Mouse (Mus musculus): ENCODE measurements around the gene Rrp36. TPM values are rescaled to one million over a fixed set of nuclear protein-coding genes. Genes with fewer than 3 reads are reported as not detected.
A peak's percentile ranks its signal among the peaks of the same experiment; 100 is the strongest.

The Rrp36 gene
- total RNA-seq, 2 experiments from 2014 or later, result 19.0 to 22.7 TPM

DNA sequence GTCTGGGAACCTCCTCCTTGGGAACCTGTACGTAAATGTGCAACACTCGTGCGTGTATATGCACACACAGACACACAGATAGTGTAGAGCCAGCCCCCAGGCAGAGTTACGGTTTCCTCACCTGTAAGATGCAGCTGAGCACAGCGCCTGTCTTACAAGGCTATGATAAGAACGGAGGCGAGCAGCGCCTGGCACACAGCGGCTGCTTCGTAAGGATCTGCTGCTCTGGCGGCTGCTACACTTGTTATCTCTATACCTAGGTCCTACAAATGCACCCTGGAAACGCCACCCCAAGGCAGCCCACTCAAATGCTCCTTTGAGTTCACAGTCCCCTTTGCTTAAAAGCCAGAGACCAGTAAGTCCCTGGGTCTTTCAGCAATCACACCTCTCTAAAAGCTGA is 16.5 kb upstream of the Rrp36 start:
- intact Hi-C loops (cut with DNase I), result no loop called here
- no peak for DNase-seq

DNA sequence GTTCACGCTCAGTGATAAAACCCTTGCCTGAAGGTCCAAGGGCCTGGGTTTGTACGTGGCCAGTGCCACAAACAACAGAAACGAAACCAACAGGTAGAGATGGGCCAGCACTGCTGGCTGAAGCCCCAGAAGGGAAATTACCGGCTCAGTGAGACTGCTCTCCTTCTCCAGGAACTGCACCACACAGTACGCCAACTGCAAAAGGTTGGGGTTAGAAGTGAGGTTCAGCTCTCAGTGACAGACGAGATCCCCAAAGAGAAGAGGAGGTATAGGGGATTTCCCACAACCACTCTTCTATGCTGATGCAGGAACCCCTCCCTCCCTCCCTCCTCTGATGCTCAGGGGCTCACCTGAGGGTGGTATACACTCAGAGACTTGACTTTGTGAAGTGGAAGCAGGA is 11.8 kb upstream of the Rrp36 start:
- DNase-seq, result no peak
- intact Hi-C loops (cut with DNase I), result no loop called here

DNA sequence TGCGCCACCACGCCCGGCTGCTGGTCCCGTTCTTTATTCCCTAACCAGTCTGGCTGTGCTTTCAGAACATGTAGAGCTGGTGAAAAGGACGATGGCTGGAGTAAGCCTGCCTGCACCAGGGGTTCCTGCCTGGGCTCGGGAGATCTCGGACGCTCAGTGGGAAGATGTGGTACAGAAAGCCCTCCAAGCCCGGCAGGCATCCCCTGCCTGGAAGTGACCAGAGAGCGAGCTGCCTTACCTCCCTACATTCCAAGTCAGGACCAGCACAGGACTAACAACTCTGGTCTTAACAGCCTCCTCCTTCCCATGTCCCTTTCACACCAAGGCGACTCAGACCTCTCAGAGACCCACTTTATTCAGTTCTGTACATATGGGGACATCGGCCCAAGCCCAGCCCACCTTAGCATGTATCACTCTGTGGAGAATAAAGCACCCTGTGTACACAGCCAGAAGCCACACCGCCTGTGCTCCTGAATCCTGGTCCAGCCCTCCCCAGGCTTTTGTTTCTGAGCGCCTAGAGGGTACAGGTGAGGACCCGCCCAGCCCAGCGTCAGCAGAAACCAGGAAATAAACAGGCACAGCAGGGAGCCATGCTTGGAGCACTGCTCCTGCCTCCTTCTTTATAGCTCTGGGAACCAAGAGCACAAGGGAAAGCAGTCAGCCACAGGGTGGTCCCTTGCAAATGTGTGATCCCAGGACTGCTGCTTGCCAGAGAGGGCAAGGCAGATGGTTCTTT is 8.7 kb upstream of the Rrp36 start:
- DNase-seq, result no peak
- intact Hi-C loops (cut with DNase I), result no loop called here

DNA sequence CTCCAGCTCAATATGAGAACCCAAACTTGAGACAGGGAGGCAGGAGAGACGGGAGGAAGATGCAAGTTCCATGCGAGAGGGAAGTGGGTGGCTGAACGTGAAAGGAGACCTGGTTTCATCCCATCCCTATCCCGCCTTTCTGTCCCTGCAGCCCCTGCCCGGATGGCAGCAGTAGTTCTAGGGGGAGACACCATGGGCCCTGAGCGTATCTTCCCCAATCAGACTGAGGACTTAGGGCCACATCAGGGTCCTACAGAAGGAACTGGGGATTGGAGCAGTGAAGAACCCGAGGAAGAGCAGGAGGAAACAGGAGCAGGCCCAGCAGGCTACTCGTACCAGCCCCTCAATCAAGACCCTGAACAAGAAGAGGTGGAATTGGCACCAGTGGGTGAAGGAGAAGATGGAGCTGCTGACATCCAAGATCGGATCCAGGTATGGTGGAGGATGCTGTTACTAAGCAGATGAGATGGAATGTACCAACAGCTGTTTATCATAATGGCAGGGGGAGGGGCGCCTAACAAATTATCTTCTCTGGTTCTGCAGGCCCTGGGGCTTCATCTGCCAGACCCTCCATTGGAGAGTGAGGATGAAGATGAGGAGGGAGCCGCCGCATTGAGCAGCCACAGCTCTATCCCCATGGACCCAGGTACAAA is 7.4 kb upstream of the Rrp36 start:
- intact Hi-C loops (cut with DNase I), result no loop called here
- no peak for DNase-seq

DNA sequence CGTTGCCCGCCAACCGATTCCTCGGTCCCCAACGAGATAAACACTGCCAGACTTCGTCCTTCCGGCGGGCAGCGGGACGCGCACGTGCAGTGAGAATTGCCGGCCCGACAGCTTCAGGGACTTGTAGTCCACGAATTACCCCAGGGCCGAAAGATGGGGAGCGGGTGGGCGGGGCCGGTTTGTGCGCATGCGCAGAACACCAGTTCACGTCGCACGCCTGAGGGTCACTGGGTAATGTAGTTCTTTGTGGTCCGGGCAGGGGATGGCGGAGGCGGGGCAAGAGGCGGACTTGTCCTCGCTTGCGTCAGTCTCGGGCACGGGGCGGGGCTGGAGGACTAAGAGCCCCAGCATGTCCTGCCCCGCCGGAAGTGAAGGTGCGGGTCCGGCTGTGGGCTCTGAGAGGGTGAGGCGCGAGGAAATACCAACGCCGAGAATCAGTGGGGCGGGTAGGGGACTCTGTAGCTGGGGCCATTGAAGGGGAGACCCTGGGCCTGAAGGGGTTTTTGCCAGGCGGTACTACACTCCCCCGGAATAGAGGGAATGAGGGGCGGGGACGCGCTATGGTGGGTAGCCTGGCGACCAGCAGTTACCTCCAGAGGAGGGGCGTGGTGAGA is 6.7 kb upstream of the Rrp36 start, which contains the start of gene Klhdc3:
TSS of gene Klhdc3 (minus strand) at position 155 of the 614 bp plus-strand sequence.
- intact Hi-C loops (cut with DNase I), result no loop called here

DNA sequence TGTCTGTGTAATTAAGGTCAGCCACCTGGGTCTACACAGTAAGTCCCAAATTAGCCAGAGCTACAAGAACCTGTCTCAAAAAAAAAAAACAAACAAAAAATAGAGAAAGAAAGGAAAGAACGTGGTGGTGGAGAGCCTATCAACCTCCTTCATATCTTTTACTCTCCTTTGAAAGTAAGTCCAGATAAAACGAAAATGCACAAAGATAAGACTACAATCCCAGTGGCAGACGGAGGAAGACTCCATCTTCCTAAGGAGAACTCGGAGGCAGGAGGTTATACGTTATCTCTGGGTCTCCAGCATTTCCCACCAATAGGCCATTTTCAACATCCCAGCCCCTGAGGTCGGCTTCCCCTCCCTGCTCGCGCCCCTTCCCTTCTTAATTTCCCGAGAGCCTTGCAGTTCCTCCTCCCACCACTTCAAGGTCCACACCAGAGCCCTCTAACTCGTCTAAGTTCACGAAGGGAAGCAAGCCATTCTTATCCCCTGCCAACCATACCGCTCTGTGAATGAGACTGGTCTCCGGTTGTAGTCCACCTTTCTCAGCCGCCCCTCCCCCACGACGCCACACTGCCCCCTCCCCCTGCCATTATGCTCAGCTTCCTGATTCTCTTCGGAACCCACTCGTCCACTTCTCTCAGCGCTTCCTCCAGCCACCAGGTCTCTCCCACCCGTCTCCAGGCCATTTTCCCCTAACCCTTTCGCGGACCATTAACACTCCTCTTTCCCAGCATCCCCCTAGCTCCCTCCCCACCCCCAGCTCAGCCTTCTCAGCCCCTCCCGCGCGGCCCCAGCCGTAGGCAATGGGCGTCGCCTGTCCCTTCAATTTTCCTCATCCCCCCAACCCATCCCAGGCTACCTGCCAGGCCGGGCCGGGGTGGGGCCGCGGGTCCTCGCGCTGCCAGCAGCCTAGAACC is 5.9 kb upstream of the Rrp36 start:
- DNase-seq, result peak; percentile 69
- intact Hi-C loops (cut with DNase I), result no loop called here

More for the DNA sequence above, 6.7 kb upstream of the Rrp36 start, which contains the start of gene Klhdc3:
- DNase-seq, result peak; percentile 100

DNA sequence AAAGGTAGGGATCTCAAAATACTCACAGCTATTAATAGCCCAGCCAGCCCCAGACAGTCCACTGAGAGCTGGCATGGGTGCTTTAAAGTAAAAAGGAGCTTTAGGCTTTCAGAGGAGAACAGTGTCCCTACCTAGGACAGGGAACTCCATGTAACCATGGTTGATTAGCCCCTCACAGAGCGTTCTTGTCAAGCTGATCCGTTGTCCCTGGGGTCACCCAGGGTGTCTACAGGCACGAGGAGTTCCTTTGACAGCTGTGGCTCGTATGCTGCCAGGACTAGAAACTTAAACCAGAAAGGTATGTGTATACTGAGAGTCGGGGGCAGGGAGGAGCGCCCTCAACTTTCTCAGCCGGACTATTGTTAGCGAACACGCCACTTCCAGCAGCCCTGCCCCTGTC is 4.8 kb upstream of the Rrp36 start:
- intact Hi-C loops (cut with DNase I), result no loop called here

DNA sequence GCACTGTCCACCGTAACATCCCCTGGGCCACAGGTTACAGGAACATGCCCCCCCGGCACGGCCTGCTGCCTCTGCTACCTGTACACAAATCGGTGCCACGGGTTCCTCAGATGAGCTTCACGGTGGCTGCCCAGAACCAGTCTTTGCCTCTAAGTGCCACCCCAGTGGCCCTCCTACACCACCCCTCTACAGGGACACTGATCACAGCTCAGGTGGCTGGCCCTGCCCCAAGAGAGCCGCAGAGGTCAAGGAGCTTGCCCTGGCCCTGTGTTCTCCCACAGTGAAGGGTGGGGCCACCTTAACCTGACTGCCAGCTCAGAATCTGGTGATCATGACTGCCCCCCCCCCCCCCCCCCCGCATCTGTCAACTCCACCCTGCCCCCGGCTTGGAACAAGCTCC is 4.3 kb upstream of the Rrp36 start, which contains the start of gene Mea1:
TSS of gene Mea1 (plus strand) at position 378 of the 400 bp plus-strand sequence.
- DNase-seq, result no peak
- intact Hi-C loops (cut with DNase I), result no loop called here

More for the DNA sequence above, 4.8 kb upstream of the Rrp36 start:
- no peak for DNase-seq

DNA sequence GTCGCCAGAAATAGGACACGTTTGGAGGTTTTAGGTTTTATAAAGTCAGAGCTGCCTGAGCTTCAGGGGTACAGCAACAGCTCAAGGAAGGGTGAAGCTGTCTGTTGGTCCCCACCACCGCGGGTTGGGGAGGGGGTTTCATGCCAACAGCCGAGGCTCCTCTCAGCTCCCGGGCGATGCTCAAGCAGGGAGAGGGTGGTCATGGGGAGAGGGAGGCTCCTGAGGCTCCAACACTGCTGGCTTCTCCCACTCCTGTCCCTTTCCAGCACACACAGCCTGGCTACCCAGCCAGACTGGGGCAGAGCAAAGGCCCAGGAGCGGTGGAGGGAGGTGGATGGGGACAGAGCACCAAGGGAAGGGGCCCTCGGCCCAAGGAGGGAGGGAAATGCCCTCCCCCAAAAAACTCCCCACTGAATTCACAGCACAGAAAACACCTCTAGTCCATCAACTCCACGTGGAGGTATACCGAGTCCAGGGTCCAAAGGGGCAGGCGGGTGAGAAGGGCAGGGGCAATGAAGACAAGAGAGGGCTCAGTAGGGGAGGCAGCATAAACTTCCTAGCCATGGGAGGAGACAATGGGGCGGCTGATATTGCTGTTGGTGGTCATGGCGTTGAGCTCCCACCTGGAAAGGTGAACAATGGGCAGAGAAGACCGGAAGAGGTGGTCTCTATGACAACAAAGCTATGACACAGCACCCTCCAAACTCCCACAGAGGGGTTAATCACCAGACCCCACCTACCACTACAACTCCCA is 555 bp upstream of the Rrp36 start:
- intact Hi-C loops (cut with DNase I), result no loop called here
- DNase-seq, result no peak

DNA sequence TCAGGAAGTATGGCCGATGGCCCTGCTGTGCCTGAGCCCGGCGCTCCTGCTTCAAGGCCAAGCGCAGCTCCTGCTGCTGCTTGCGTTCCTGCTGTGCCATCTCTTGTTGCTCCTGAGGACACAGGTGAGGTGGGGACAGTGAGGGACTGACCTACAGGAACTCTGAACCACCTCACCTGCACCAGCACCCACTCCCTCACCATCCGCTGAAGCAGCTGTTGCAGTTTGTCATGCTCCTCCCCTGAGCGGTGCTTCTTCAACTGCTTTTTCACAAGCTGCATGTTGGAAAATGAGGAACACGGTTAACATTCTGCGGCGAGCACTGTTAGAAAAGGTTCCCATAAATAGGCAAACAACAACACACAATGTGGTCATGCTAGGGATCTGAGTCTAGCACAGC is 4.2 kb downstream of the Rrp36 start:
- no peak for DNase-seq
- intact Hi-C loops (cut with DNase I), result no loop called here

DNA sequence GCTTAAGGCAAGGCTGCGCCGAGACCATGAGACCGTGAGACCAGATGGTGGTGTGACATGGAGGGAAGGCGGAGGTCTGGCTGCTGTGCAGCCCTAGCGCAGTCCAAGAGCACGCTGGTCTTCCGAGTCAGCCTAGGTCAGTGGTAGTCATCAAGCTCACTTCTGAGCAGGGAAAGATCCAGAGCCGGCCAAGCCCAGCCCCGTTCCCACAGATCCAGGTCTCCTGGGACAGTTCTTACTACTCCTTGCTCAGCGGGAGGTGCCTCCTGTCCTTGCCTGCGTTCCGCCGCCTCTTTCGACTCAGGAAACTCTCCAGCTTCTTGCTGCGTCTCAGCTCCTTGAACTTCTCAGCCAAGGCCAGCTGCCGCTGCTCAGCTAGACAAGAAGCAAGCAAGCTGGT is 6.4 kb downstream of the Rrp36 start:
- intact Hi-C loops (cut with DNase I), result no loop called here
- DNase-seq, result no peak

DNA sequence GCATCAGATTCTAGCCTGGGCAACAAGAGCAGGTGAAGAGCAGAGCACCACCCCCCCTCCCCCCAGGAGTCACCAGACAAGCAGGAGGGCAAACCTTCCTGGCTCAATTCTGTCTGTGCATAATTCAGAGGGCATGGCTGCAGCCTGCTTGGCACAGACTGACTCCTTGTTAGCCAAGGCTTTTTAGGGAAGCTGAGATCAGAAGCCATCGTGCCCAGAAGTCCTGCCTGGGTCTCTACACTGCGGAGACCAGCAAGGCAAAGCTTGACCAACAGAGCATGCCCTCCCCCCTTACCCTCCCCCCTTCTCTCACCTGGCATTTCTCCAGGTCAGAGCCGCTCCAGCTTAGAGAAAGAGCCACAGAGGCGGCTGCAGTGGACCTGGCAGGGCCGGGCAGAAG is 11.4 kb downstream of the Rrp36 start:
- DNase-seq, result peak; percentile 51
- intact Hi-C loops (cut with DNase I), result no loop called here

DNA sequence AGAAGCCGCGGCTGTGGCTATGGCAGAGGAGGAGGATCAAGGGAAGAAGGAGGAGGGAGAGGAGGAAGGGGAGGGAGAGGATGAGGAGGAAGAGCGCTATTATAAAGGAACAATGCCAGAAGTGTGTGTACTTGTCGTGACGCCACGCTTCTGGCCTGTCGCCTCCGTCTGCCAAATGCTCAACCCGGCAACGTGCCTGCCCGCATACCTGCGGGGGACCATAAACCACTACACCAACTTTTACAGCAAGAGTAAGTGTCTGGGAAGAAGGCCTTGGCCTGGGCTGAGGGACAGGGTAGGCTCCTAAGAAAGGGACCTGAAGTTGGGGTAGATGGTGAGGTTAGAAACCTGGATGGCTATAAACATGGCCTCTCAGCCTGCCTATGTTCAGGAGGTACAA is 12.2 kb downstream of the Rrp36 start:
- intact Hi-C loops (cut with DNase I), result no loop called here
- DNase-seq, result no peak

DNA sequence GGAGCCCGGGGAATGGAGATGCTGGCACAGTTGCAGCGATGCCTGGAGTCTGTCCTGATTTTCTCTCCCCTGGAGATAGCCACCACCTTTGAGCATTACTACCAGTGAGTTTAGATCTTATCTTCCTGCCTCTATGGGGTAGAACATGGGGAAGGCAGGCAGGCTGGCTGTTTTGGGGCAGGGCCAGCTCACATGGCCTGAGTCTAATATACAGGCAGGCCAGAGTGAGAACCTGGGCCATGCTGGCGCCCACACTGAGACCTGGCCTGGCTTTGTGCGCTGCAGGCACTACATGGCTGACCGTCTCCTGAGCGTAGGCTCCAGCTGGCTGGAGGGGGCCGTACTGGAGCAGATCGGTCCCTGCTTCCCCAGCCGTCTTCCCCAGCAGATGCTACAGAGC is 12.8 kb downstream of the Rrp36 start:
- intact Hi-C loops (cut with DNase I), result no loop called here
- DNase-seq, result no peak

DNA sequence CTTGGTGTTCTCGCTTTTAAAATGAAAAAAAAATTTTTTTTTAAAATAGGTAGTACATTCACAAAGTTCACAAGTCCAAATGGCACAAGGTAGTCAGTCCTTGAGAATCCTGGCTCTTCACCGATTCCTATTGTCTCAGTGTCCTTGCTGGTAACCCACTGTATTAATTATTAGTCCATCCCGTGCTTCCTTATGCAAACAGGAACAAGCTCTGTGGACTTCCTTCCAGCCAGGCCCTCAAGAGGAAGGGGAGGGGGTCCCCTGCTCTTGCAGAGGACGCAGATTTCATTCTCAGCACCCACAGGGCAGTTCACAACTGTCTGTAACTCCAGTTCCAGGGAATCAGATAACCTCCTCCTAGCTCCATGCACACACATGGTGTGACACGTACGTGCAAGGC is 18.1 kb downstream of the Rrp36 start:
- intact Hi-C loops (cut with DNase I), result no loop called here
- no peak for DNase-seq

DNA sequence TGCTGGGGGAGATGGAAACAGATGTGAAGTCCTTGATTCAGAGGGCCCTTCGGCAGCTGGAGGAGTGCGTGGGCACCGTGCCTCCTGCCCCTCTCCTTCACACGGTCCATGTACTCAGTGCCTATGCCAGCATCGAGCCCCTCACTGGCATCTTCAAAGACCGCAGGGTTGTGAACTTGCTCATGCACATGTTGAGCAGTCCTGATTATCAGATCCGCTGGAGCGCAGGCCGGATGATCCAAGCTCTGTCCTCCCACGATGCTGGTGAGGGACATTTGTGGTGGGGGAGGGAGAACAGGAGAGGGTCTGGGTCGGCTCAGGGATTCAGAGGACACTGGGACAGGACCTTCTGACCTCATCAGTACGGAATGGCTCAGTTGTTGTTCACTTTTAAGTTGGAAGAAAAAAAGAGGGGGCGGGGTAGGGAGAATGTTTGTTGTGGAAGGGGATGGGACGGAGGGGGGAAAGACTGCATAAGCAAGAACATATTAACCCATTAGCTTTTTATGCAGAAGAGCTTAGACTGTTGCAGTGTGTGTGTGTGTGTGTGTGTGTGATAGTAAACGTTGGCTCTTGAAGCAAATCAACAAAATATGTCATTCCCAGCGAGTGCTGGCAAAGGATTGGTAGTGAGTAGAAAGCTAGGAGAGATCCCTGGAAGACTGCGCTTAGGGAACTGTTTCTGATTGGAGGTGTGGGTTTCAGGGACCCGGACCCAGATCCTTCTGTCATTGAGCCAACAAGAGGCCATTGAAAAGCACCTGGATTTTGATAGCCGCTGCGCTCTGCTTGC is 22.2 kb downstream of the Rrp36 start:
- intact Hi-C loops (cut with DNase I), result no loop called here
- no peak for DNase-seq

DNA sequence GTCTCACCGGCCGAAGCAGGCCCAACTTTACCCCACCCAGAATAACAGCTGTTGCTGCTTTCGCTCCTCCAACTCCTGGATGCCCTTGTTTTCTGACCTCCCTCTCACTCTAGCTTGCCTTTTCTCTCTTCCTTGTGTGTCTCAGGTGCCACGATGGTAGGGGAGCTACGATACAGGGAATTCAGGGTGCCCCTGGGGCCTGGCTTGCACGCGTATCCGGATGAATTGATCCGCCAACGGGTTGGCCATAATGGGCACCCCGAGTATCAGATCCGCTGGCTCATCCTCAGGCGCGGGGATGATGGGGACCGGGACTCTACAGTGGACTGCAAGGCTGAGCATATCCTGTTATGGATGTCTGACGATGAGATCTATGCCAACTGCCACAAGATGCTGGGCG is 22.9 kb downstream of the Rrp36 start:
- intact Hi-C loops (cut with DNase I), result no loop called here
- no peak for DNase-seq

DNA sequence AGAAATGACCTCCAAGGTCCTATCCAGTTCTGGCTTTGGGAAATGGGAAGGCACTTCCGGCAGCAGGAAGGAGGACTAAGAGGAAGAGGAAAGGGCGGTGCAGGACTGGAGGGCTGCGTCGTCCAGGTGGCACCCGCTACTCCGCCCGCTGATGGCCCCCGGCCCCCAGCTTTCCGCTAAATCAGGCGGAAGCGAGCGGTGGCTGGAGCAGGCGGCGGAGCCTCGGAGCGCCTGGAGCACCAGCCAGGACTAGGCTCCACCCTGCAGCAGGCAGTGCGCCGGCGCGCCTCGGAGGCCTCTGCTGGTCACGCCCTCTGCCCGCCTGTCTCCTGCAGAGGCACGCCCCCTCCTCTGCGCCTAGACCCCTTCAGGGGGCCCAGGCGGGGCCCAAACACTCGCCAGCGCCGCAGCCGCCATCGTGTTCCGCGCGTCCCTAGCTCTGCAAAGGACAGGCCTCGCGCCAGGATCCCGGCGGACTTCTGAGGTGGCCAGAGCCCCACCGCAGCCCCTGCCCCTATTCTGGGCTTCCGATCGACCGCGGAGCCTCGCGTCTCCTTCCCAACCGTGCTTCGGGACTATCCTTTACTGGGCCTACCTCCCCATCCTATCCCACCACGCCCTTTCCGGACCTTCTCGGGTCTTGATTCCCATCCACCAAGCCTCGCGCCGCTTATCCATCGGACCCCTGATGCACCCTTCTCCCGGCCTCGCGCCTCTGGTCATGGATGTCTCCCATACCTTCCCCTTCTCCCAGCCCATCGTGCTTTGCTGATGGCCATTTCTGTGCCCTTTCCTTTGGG is 23.7 kb downstream of the Rrp36 start, which contains the start of gene Cul7:
TSS of gene Cul7 (plus strand) at position 106 of the 800 bp plus-strand sequence.
- intact Hi-C loops (cut with DNase I), result no loop called here

More for the DNA sequence above, 23.7 kb downstream of the Rrp36 start, which contains the start of gene Cul7:
- peak; percentile 97 for DNase-seq
